Mouse (Mus musculus): ENCODE results near the gene Ube2v1. TPM values are rescaled to one million over a fixed set of nuclear protein-coding genes. Genes with fewer than 3 reads are reported as not detected.

The Ube2v1 gene
- polyA plus RNA-seq, 1 experiment from 2014 or later = 289 TPM

GRCm38 (mm10) chr2:167596726-167597491 is 35.0 kb downstream of the Ube2v1 start:
- H3K9me3 ChIP-seq = no peaks in the 10 kb centered on the region
- H3K36me3 ChIP-seq = no peaks in the 10 kb centered on the region
- H3K4me3 ChIP-seq = peak overlapping the region; percentile 25
- peaks cover 80% of the 10 kb centered on the region for H3K4me1 ChIP-seq
- H3K27me3 ChIP-seq = no peaks in the 10 kb centered on the region
- H3K9ac ChIP-seq = peak overlapping the region; percentile 28; the same call in 1 of the 2 replicates
- ATAC-seq (ENCODE audit: insufficient number of reproducible peaks, low FRiP score, low TSS enrichment, low read depth) = peak; percentile 47
- peak overlapping the region; percentile 45 for H3K4me2 ChIP-seq
- 21% methylated on average over 27 of the region's 27 CpGs for WGBS
- H3K27ac ChIP-seq = peak overlapping the region; percentile 94

- Histone ChIP-seq H3K9ac (no peak overlapping the region), H3K36me3 (no peaks in the 10 kb centered on the region), H3K4me1 (peaks cover 83% of the 10 kb centered on the region), H3K9me3 (no peaks in the 10 kb centered on the region), H3K27me3 (no peaks in the 10 kb centered on the region), H3K4me3 (no peak overlapping the region), H3K4me2 (no peak overlapping the region; the same call in 1 of the 2 replicates), H3K27ac (peak overlapping the region; percentile 94)
- ATAC-seq (ENCODE audit: insufficient number of reproducible peaks, low FRiP score, low TSS enrichment, low read depth) = no peak
- WGBS = 12% methylated on average over 3 of the region's 4 CpGs
Observed at GRCm38 (mm10) chr2:167596262-167596661, 35.6 kb downstream of the Ube2v1 start.

DNA sequence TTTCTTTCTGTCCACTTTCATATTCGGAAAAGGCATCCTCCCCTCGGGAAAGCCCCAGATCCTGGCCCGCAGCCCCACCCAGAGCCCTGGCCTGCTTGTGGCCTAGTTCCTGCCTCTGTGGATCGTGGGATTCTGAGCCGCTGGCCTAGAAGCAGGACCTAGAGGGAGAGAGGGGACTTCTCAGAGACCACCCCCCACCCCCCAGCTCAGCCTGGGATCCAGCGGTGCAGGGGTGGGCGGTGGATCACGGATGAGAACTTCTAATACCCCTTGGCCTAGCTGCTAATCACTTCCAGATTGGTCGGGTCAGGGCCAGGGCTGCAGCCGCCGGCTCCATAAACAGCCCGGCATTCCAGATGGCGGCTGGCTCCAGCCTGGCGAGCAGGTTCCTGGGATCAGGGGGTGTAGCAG is 36.1 kb downstream of the Ube2v1 start:
- peak overlapping the region; percentile 17; the same call in 1 of the 2 replicates for H3K4me2 ChIP-seq
- no peak overlapping the region for H3K4me3 ChIP-seq
- peaks cover 83% of the 10 kb centered on the region for H3K4me1 ChIP-seq
- H3K9ac ChIP-seq = no peak overlapping the region; the same call in 1 of the 2 replicates
- 19% methylated on average over 14 of the region's 14 CpGs for WGBS
- H3K9me3 ChIP-seq = no peaks in the 10 kb centered on the region
- H3K27me3 ChIP-seq = no peaks in the 10 kb centered on the region
- H3K36me3 ChIP-seq = no peaks in the 10 kb centered on the region
- ATAC-seq (ENCODE audit: insufficient number of reproducible peaks, low FRiP score, low TSS enrichment, low read depth) = no peak
- peak overlapping the region; percentile 94 for H3K27ac ChIP-seq

GRCm38 (mm10) chr2:167594444-167594934 is 37.4 kb downstream of the Ube2v1 start:
- Histone ChIP-seq H3K9ac (no peak overlapping the region), H3K4me3 (no peak overlapping the region)
- 11% methylated on average over 10 of the region's 10 CpGs for WGBS

DNA sequence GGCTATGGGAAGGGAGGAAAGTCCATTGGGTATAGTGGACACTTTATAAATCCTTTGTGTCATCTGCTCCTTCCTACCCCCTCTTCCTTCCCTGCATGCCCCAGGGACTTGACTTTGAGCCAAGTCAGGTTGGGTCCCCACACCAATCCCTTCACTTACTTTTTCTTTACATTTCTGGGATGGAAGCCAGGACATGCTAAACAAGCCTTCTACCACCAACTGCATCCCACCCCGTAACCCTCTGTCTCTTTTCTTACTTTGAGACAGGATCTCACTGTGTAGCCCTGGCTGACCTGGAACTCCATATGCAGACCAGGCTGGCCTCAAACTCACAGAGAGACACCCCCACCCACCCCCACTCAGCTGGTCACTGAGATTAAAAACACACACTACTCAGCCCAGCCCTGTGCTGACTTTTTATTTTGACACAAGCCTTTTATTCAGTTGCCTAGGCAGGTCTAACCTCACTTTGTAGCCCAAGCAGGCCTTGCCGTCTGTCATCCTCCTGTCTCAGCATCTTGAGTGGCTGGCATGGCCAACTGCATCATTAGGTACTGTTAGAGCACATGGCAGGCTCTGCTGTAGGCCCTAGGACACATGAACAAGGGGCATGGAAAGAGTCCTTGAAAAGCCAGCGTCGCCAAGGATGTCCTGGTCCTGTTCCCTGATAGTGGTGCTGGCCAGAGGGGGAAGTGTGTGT is 38.2 kb downstream of the Ube2v1 start:
- peak overlapping the region; percentile 94 for H3K27ac ChIP-seq
- 0 out of 2 replicates have a peak overlapping the region, but pooled peaks have one; percentile 1 for H3K9ac ChIP-seq
- no peak for ATAC-seq (ENCODE audit: insufficient number of reproducible peaks, low FRiP score, low TSS enrichment, low read depth)
- H3K4me1 ChIP-seq = peaks cover 78% of the 10 kb centered on the region
- no peak overlapping the region for H3K4me2 ChIP-seq
- no peaks in the 10 kb centered on the region for H3K9me3 ChIP-seq
- no peaks in the 10 kb centered on the region for H3K27me3 ChIP-seq
- no peaks in the 10 kb centered on the region for H3K36me3 ChIP-seq
- H3K4me3 ChIP-seq = no peak overlapping the region
- 58% methylated on average over 4 of the region's 4 CpGs for WGBS

More at GRCm38 (mm10) chr2:167594444-167594934, 37.4 kb downstream of the Ube2v1 start:
- Histone ChIP-seq H3K4me2 (peak overlapping the region; percentile 6; the same call in 1 of the 2 replicates), H3K9me3 (no peaks in the 10 kb centered on the region), H3K36me3 (no peaks in the 10 kb centered on the region), H3K27me3 (no peaks in the 10 kb centered on the region), H3K4me1 (peaks cover 78% of the 10 kb centered on the region), H3K27ac (peak overlapping the region; percentile 94)
- ATAC-seq (ENCODE audit: insufficient number of reproducible peaks, low FRiP score, low TSS enrichment, low read depth) = peak; percentile 65

GRCm38 (mm10) chr2:167588774-167589577 is 42.9 kb downstream of the Ube2v1 start:
- Histone ChIP-seq H3K4me2 (peak overlapping the region; percentile 12; the same call in 1 of the 2 replicates), H3K27me3 (no peaks in the 10 kb centered on the region), H3K4me1 (peaks cover 57% of the 10 kb centered on the region), H3K4me3 (0 out of 2 replicates have a peak overlapping the region, but pooled peaks have one; percentile 13), H3K9ac (0 out of 2 replicates have a peak overlapping the region, but pooled peaks have one; percentile 7), H3K9me3 (no peaks in the 10 kb centered on the region), H3K36me3 (no peaks in the 10 kb centered on the region), H3K27ac (peak overlapping the region; percentile 70; the same call in 1 of the 2 replicates)
- 27% methylated on average over 21 of the region's 21 CpGs for WGBS
- no peak for ATAC-seq (ENCODE audit: insufficient number of reproducible peaks, low FRiP score, low TSS enrichment, low read depth)

DNA sequence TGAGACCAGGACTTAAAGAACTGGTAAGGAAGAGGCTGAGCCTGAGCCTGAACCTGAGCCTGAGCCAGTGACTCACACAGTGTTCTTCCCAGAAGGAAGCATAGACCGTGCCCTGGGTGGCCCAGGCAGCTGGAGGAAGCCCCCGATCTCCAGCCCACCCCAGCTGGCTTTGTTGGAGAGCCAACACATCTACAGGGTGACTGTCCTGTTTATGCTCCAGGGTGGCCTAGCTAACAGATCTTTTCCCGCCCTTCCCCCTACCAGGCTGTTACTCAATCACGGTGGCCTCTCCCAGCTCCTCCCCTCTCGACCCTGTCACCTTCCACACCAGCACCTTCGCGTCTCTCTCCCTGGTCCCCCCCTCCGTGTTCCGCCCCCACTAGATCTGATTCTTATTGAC is 44.9 kb downstream of the Ube2v1 start:
- Histone ChIP-seq H3K9me3 (no peaks in the 10 kb centered on the region), H3K36me3 (no peaks in the 10 kb centered on the region), H3K9ac (no peak overlapping the region), H3K27me3 (no peaks in the 10 kb centered on the region), H3K4me2 (no peak overlapping the region), H3K4me3 (no peak overlapping the region), H3K27ac (no peak overlapping the region), H3K4me1 (peaks cover 63% of the 10 kb centered on the region)
- 20% methylated on average over 9 of the region's 9 CpGs for WGBS
- no peak for ATAC-seq (ENCODE audit: insufficient number of reproducible peaks, low FRiP score, low TSS enrichment, low read depth)

- Histone ChIP-seq H3K4me2 (no peak overlapping the region), H3K9ac (no peak overlapping the region), H3K9me3 (no peaks in the 10 kb centered on the region), H3K27me3 (no peaks in the 10 kb centered on the region), H3K4me1 (peaks cover 64% of the 10 kb centered on the region), H3K36me3 (no peaks in the 10 kb centered on the region), H3K27ac (peak overlapping the region; percentile 40; the same call in 1 of the 2 replicates), H3K4me3 (no peak overlapping the region)
- no peak for ATAC-seq (ENCODE audit: insufficient number of reproducible peaks, low FRiP score, low TSS enrichment, low read depth)
- 29% methylated on average over 8 of the region's 8 CpGs for WGBS
Observed at GRCm38 (mm10) chr2:167586041-167586440, 45.9 kb downstream of the Ube2v1 start.

DNA sequence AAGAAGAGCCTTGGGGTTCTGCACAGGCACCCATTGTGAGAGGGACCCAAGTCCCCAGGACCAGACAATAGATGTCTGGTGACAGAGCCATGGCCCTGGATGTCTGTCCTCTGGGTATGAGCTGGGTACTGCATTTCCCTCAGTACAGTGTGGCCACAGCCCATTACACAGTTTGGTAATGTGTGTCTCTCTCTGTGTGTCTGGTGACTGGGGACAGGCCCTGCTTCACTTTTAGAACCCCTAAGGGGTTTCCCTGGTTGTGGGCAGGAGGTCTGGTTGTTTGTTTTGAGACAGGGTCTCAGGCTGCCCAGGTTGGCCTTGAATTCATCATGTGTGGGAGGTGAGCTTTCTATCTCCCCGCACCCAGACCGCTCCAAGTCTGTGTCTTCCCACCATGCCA is 46.6 kb downstream of the Ube2v1 start:
- H3K4me1 ChIP-seq = peaks cover 59% of the 10 kb centered on the region
- no peak for ATAC-seq (ENCODE audit: insufficient number of reproducible peaks, low FRiP score, low TSS enrichment, low read depth)
- WGBS = 69% methylated on average over 2 of the region's 2 CpGs

DNA sequence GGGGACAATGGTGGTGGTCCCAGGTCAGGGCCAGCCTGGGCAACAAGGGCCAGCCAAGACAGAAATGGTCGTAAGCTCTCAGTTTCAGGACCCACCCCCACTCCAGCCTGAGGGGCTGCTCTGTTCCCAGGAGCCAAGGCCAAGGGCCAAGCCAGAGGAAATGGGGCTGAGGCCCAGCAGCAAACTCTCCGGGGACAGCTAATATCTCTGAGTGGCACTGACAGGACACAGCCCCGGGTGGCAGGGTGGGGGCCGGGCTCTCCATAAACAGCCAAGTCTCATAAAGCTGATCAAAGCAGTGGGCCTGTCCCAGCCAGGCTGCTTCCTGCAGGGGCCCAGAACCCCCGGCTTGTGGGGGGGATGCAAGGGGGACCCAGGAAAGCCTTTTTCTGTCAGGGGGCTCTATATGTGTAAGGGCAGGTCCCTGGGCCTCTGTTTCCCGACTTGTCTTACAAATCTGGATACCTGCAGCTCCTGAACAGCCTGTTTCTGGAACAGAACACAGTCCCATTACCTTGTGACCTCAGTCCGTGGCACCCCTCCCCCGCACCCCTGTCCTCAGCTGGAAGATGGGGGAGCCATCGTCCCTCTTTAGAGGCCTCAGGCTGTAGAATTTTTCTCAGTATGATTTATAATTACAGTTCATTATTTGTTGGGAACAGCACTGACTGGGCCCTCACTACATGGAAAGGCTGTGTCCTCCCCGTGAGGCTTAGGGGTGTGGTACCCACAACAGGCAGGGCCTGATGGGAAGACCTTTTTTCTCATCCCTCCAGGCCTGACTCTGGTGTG is 48.5 kb downstream of the Ube2v1 start:
- Histone ChIP-seq H3K4me3 (no peak overlapping the region), H3K9ac (no peak overlapping the region), H3K27me3 (no peaks in the 10 kb centered on the region), H3K4me2 (no peak overlapping the region), H3K4me1 (peaks cover 50% of the 10 kb centered on the region), H3K36me3 (no peaks in the 10 kb centered on the region), H3K27ac (peak overlapping the region; percentile 51), H3K9me3 (no peaks in the 10 kb centered on the region)
- WGBS = 10% methylated on average over 10 of the region's 10 CpGs
- ATAC-seq (ENCODE audit: insufficient number of reproducible peaks, low FRiP score, low TSS enrichment, low read depth) = no peak

More for the DNA sequence above, 46.6 kb downstream of the Ube2v1 start:
- Histone ChIP-seq H3K4me2 (no peak overlapping the region), H3K9me3 (no peaks in the 10 kb centered on the region), H3K9ac (no peak overlapping the region), H3K4me3 (no peak overlapping the region), H3K27ac (no peak overlapping the region), H3K27me3 (no peaks in the 10 kb centered on the region), H3K36me3 (no peaks in the 10 kb centered on the region)

GRCm38 (mm10) chr2:167578521-167578920 is 53.4 kb downstream of the Ube2v1 start:
- 38% methylated on average over 5 of the region's 5 CpGs for WGBS
- Histone ChIP-seq H3K36me3 (no peaks in the 10 kb centered on the region), H3K4me1 (peaks cover 37% of the 10 kb centered on the region), H3K4me2 (no peak overlapping the region), H3K27ac (no peak overlapping the region), H3K9ac (no peak overlapping the region), H3K9me3 (no peaks in the 10 kb centered on the region), H3K4me3 (no peak overlapping the region), H3K27me3 (no peaks in the 10 kb centered on the region)
- no peak for ATAC-seq (ENCODE audit: insufficient number of reproducible peaks, low FRiP score, low TSS enrichment, low read depth)
